Mouse (Mus musculus) embryonic fibroblast, embryonic 13.5 days (primary cell): ENCODE data around the gene Fcho1.
"Not testable (repeated sequence)": the region's sequence is repeated elsewhere in the genome, so short reads cannot be mapped to it uniquely, and the experiment has no call there.

Experiments
- CTCF ChIP-seq: IDR thresholded peaks from 2 replicates; pipeline ENCODE4 v1.5.1; 2011; ENCODE audit warnings: mild to moderate bottlenecking, control low read depth, low read length, moderate library complexity, borderline replicate concordance; ENCODE audit not compliant: insufficient read depth
- POLR2A ChIP-seq: IDR thresholded peaks from 2 replicates; pipeline ENCODE4 v1.6.1; 2011; ENCODE audit warnings: low read depth, mild to moderate bottlenecking, control low read depth, low read length, moderate library complexity

DNA sequence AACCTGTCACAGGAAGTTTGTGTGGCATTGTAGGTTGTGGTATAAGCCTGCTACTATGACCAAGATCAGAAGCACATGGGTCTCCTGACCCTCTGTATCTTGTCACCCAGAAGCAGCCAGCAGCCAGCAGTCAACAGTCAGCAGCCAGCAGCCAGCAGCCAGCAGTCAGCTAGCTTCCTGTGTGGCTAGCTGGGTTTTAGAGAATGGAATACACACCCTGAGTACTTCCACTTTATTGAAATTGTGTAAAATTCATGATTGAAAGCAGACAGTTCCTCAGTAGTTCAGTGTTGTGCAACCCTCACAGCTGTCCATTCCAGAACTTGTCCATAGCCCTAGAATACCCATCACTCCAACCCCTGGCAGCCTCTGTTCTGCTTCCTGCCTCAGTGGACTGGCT lies 21.6 kb upstream of the Fcho1 start:
- TF ChIP-seq CTCF, POLR2A: not testable (repeated sequence)
